Mouse (Mus musculus) kidney, embryonic 16.5 days (tissue): ENCODE data around the gene Ehd3. TPM values are rescaled to one million over a fixed set of nuclear protein-coding genes. Genes with fewer than 3 reads are reported as not detected.

Experiments used
- ATAC-seq: fragments of 200-750 bp; cut with Nextera tagmentation; 2 replicates; pipeline ENCODE4 v1.8.0; 2017; ENCODE audit warnings: moderate TSS enrichment; ENCODE audit not compliant: low FRiP score, low TSS enrichment
- H3K27ac ChIP-seq: fragments of 300-500 bp; sonication (generic); 2 replicates; pipeline ENCODE4 v1.5.1; 2014; ENCODE audit warnings: low read length
- H3K27me3 ChIP-seq: fragments of 300-500 bp; sonication (generic); 2 replicates; pipeline ENCODE4 v1.6.1; 2014; ENCODE audit warnings: low read length, control low read depth, mixed read lengths; ENCODE audit not compliant: insufficient read depth
- H3K36me3 ChIP-seq: fragments of 300-500 bp; sonication (generic); 2 replicates; pipeline ENCODE4 v1.6.1; 2014; ENCODE audit warnings: low read length, control low read depth, mixed read lengths; ENCODE audit not compliant: insufficient read depth
- H3K4me1 ChIP-seq: fragments of 300-500 bp; sonication (generic); 2 replicates; pipeline ENCODE4 v1.6.1; 2014; ENCODE audit warnings: low read length, control low read depth, mixed read lengths; ENCODE audit not compliant: insufficient read depth
- H3K4me2 ChIP-seq: fragments of 300-500 bp; sonication (generic); replicated peaks from 2 replicates; pipeline ENCODE4 v1.6.1; 2014; ENCODE audit warnings: low read depth, low read length
- H3K4me3 ChIP-seq: fragments of 300-500 bp; sonication (generic); 2 replicates; pipeline ENCODE4 v1.5.1; 2014; ENCODE audit warnings: mild to moderate bottlenecking, low read length
- H3K9ac ChIP-seq: fragments of 300-500 bp; sonication (generic); replicated peaks from 2 replicates; pipeline ENCODE4 v1.6.1; 2014; ENCODE audit warnings: low read length
- H3K9me3 ChIP-seq: fragments of 300-500 bp; sonication (generic); 2 replicates; pipeline ENCODE4 v1.6.1; 2016; ENCODE audit warnings: low read length, control low read depth
- WGBS: fragments of 180-500 bp; shearing (Covaris S2); extraction: QIAGEN DNeasy Blood & Tissue Kit; methylation state at CpG from one replicate; pipeline ENCODE4 v1.1.7; 2014; 5-methylcytosine and 5-hydroxymethylcytosine counted together
- polyA plus RNA-seq: library from polyadenylated mRNA; unstranded; fragments of >200 nt; fragmentation: Nextera tagmentation; extraction: Ambion mirVana; gene quantifications from 2 replicates; pipeline ENCODE4 v1.2.1, GENCODE M21; 2015

Gene Ehd3
- 20.9 and 26.4 TPM in 2 replicates for polyA plus RNA-seq

DNA sequence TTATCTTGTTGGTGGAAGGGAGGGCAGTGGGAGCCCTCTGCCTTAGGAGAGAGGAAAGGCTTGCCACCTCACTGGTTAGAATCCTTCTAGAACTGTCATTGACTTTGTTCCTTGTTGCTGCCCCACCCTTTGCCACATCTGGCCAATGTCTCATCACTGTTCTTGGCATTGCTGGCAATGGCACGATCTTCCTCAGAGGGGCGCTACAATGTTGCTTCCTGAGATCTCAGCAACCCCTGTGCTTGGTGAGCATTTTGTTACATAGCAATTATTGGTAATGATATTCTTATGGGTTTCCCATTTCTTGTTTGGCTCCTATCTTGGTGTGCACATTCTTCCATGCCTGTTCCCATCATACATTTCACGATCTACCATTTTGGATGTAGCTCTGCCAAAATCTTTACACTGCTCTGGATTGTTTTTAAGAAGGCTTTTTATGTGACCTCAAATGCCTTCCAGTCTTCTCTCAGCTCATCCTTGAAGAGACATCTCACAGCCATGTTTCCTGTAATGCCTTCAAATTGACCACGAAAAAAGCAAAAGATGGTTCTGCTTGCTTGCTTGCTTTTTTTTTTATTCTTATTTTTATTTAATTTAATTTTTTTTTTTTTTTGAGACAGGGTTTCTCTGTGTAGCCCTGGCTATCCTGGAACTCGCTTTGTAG is at the start of gene Ehd3:
Ehd3 (plus strand) TSS at position 614 of the 664 bp plus-strand sequence.
- Histone ChIP-seq H3K4me3 (peak within 1 kb of the TSS; percentile 74), H3K27ac (no peak within 1 kb of the TSS), H3K4me1 (peaks cover 10% of the 10 kb centered on the region), H3K9me3 (no peaks in the 10 kb centered on the region), H3K4me2 (peak within 1 kb of the TSS; percentile 84), H3K27me3 (no peaks in the 10 kb centered on the region), H3K36me3 (no peaks in the 10 kb centered on the region), H3K9ac (peak within 1 kb of the TSS; percentile 72)
- no peak for ATAC-seq
- WGBS: 87% methylated on average over 5 of the region's 5 CpGs

DNA sequence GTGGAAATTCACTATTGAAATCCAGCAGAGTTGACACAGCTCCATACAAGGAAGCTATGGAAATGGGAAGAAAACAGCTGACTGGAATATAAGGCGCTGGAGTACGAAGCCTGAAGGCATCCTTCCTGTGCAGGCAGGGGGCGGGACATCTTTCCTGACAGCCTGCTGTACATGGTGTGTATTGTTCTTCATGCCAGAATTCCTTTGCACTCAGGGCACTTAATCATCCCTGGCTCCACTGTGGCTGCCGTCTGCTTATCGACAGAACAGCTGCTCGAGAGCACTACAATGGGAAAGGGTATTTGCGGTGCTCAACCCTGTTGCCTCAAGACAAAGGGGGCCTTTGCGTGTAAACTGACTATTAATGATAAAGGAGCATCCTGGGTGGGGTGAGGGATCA is 33.0 kb upstream of the Ehd3 start:
- WGBS: 31% methylated on average over 8 of the region's 8 CpGs

DNA sequence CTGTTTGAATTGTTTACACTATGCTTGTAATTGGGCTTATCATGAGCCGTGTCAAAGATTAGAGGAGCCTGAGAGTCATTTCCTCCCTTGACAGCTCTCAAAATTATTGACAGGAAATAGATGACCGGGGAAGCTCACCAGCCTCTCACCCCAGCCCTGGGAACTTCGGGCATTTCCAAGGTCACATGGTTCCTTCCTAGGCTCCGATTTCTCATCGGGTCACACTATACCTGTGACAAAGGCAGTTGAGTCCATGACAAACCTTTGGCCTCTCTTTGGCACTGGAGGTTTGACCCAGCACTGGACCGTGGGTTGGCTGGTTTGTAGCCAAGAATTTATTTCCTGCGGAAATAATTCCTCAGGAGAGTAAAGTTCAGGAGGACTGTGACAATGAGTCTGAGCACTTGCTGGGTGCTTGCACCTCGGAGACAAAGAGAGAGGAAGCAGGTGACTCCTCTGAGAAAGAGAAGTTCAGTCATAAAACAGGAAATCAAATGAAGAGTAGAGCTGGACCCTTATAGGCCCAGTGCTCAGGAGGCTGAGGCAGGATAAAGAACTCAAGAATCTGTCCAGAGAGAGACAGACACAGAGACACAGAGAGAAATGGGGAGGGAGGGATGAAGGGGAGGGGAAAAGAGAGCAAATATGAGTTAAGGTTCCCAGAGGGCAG is 17.2 kb upstream of the Ehd3 start:
- H3K4me1 ChIP-seq: peaks cover 6% of the 10 kb centered on the region; the same call in 1 of the 2 replicates
- H3K36me3 ChIP-seq: no peaks in the 10 kb centered on the region
- no peak overlapping the region for H3K4me3 ChIP-seq
- no peak overlapping the region for H3K9ac ChIP-seq
- peak; percentile 46; the same call in 1 of the 2 replicates for ATAC-seq
- no peak overlapping the region for H3K4me2 ChIP-seq
- H3K27me3 ChIP-seq: no peaks in the 10 kb centered on the region
- H3K9me3 ChIP-seq: no peaks in the 10 kb centered on the region
- 0 out of 2 replicates have a peak overlapping the region, but pooled peaks have one; percentile 6 for H3K27ac ChIP-seq
- WGBS: 49% methylated on average over 8 of the region's 8 CpGs

More for the DNA sequence above, 33.0 kb upstream of the Ehd3 start:
- peak; percentile 76 for ATAC-seq
- Histone ChIP-seq H3K9ac (no peak overlapping the region), H3K9me3 (no peaks in the 10 kb centered on the region; the same call in 1 of the 2 replicates), H3K4me3 (no peak overlapping the region), H3K4me2 (no peak overlapping the region), H3K4me1 (peaks cover 3% of the 10 kb centered on the region; the same call in 1 of the 2 replicates), H3K27me3 (no peaks in the 10 kb centered on the region), H3K27ac (no peak overlapping the region; the same call in 1 of the 2 replicates), H3K36me3 (no peaks in the 10 kb centered on the region)

DNA sequence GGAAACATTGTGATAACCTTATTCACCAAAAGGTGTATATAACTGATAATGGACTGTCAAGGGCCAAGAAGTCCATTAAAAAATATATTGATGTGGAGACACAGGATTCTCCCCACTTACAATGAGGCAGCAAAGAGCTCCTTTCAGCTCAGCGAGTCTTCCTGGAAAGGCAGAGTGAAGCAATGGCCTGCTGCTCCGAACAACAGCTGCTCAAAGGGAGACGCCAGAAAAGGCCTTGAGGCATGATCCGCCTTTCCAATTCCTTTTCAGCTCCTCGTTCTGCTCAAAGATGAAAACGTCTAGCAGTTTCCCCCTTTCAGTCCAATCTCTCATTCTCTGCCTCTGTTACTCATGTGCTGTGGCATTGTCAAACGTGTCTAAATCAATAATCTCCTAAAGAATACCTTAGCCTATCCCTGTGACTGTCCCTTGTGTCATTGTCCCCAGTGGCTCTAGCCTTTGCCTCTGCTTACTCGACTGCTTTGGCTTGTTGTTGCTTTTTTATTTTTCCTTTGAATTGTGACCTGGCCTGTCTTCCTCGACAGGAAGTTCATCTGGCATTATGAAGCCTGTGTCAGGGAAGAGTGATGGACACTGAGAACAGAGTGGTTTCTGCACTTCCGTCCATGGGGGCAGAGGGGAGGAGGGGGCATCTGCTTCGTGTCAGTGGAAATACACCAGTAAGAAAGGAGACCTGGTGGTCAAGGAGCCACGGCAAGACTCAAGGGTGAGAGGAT is 13.5 kb upstream of the Ehd3 start:
- peaks cover 6% of the 10 kb centered on the region; the same call in 1 of the 2 replicates for H3K4me1 ChIP-seq
- H3K4me2 ChIP-seq: no peak overlapping the region
- no peak overlapping the region for H3K9ac ChIP-seq
- no peak for ATAC-seq
- H3K27me3 ChIP-seq: no peaks in the 10 kb centered on the region
- 44% methylated on average over 12 of the region's 12 CpGs for WGBS
- no peak overlapping the region for H3K4me3 ChIP-seq
- H3K36me3 ChIP-seq: no peaks in the 10 kb centered on the region
- no peak overlapping the region for H3K27ac ChIP-seq
- no peaks in the 10 kb centered on the region for H3K9me3 ChIP-seq

DNA sequence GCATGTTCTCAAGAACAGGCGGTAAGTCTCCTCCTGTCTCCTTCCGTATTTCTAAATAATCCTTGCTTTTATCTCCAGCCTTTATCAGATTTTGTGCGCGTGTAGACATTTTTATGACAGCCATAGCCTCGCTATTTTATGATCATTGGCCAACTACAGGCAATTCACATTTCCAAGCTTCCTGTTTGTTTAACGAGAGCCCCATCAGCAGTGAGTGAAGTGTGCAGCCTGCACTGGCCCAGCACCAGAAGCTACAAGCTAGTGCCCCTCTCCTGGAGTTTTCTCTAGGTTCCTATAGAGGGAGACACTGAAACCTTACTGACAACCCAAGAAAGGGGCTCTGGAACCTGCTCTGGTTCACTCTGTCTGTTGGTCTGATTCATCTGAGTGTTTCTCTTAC is 7.1 kb upstream of the Ehd3 start:
- Histone ChIP-seq H3K9me3 (no peaks in the 10 kb centered on the region), H3K4me2 (no peak overlapping the region), H3K27me3 (no peaks in the 10 kb centered on the region), H3K9ac (no peak overlapping the region), H3K36me3 (no peaks in the 10 kb centered on the region), H3K27ac (no peak overlapping the region), H3K4me3 (no peak overlapping the region), H3K4me1 (no peaks in the 10 kb centered on the region)
- ATAC-seq: peak; percentile 35; the same call in 1 of the 2 replicates
- WGBS: 28% methylated on average over 6 of the region's 6 CpGs

DNA sequence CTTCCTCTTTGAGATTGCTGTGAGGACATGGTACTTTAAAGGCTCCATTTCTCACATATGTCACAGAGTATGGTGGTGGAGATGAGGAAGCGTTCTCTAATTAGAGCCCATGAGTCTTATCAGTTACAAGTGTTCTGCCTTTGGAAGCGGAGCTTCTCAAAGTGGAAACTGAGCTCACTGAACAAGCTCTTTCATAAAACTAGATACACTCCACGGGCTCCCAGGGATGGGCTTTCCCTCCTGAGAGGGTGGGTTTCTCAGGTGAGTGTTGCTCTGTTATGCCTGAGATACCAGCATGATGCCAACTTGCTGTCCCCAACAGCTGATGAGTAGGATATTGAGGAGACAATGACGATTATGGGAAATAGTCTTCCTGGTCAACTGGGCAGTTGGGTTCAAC is 6.2 kb upstream of the Ehd3 start:
- Histone ChIP-seq H3K9ac (no peak overlapping the region), H3K27ac (no peak overlapping the region), H3K4me2 (no peak overlapping the region), H3K36me3 (no peaks in the 10 kb centered on the region), H3K9me3 (no peaks in the 10 kb centered on the region), H3K4me3 (no peak overlapping the region), H3K27me3 (no peaks in the 10 kb centered on the region), H3K4me1 (no peaks in the 10 kb centered on the region)
- WGBS: 88% methylated on average over 4 of the region's 4 CpGs
- no peak for ATAC-seq

DNA sequence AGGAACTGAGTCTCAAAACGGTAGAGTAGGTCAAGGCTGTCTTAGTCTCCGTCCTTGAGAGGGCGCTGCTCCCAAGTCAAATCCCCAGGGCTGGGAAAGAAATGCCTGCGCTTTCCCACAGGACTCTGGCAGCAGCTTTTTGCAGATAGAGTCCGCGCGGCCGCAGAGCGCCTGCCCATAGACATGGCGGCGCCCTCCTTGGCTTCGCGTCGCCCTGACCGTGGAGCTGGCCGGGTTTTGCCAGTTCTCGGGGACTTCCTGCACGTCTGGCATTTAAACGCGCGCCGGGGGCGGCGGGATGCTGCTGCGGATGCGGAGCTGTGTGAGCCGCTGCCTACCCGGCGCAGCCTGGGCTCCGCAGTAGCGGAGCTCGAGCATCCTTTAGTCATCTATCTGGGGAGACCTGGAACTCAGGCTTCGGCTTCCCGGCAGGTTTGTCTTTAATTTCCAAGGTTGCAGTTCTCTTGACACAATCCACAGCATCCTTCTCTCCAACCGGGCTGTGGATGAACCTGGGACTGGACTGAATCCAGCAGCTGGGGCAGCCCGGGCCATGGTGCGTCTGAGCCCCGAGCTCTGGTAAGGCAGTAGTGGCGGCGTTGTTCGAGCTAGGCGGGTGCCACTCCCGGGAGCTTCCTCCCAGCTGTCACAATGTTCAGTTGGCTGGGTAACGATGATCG is 798 bp downstream of the Ehd3 start:
- Histone ChIP-seq H3K27me3 (no peaks in the 10 kb centered on the region), H3K9ac (peak overlapping the region; percentile 72), H3K9me3 (no peaks in the 10 kb centered on the region), H3K4me3 (peak overlapping the region; percentile 74), H3K4me1 (peaks cover 18% of the 10 kb centered on the region), H3K4me2 (peak overlapping the region; percentile 84), H3K36me3 (no peaks in the 10 kb centered on the region), H3K27ac (no peak overlapping the region)
- under 1% methylated on average over 45 of the region's 45 CpGs for WGBS
- ATAC-seq: peak; percentile 97

DNA sequence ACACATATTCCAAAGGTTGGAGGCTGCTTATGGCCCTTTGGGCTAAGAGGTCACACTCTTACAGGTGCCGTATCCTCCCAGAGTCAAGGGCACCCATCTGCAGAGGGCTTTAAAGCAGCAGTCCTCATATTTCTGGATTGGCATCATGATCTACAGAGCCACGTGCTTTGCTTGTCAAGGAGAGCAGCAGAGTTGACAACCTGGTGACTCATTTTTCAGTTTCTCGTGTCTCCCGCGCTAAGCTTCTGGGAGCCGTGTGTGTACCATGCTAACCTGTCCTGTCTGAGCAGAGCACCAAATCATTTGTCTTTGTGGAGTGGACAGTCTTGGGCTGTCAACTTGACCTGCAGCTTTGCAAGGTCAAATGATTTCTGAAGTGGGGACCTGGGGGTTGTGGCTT is 2.4 kb downstream of the Ehd3 start:
- H3K4me2 ChIP-seq: peak overlapping the region; percentile 36
- no peak for ATAC-seq
- no peaks in the 10 kb centered on the region for H3K9me3 ChIP-seq
- no peak overlapping the region for H3K27ac ChIP-seq
- 0 out of 2 replicates have a peak overlapping the region, but pooled peaks have one; percentile 13 for H3K9ac ChIP-seq
- no peaks in the 10 kb centered on the region for H3K27me3 ChIP-seq
- WGBS: 73% methylated on average over 6 of the region's 6 CpGs
- peak overlapping the region; percentile 18 for H3K4me3 ChIP-seq
- H3K4me1 ChIP-seq: peaks cover 18% of the 10 kb centered on the region
- no peaks in the 10 kb centered on the region for H3K36me3 ChIP-seq

DNA sequence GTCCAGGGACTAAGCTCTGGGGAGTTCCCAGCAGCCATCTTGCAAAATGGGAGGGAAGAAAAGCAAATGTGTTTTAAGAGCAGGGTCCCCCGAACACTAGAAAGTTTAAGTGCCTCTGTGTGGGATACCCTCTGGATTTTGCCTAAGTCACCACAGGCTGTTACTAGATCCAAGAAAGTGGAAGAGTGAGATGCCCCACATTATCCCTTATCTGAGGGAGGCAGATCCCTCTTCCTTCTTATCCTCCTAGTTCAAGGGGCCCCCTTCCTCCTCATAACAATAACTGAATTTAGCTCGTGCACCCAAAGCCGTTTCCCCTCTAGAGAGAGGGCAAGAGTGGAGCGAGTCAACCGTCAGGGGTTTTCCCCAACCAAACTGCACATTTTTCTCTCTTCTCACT is 3.3 kb downstream of the Ehd3 start:
- no peak overlapping the region for H3K27ac ChIP-seq
- H3K9me3 ChIP-seq: no peaks in the 10 kb centered on the region
- H3K4me3 ChIP-seq: no peak overlapping the region
- no peak overlapping the region for H3K9ac ChIP-seq
- H3K27me3 ChIP-seq: no peaks in the 10 kb centered on the region
- WGBS: 82% methylated on average over 5 of the region's 5 CpGs
- H3K36me3 ChIP-seq: no peaks in the 10 kb centered on the region
- ATAC-seq: no peak
- H3K4me2 ChIP-seq: no peak overlapping the region
- peaks cover 18% of the 10 kb centered on the region for H3K4me1 ChIP-seq
